23 mouse cellular contexts compared by ENCODE assay signal in the genomic region with DNA sequence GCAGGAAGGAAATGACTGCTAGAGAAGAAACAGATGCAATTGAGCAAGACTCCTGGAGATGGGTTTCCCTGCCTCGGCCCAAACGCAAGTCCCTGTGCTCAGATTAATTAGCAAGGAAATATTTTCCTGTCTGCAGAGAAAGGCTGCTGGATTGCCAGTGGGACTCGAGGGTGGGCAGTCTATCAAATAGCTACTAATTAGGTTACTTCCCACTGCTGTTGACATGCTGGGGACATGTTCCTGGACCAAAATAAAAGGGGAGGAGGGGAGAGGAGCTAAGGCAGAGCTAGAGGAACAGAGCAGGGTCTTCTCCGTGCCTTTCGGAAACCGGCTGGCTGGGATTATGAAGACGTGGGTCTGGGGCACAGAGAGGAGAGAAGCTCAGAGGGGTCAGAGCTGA. TPM values are rescaled to one million over a fixed set of nuclear protein-coding genes. Genes with fewer than 3 reads are reported as not detected.
DNase-seq lines count a peak whose midpoint lies in the region; ATAC-seq and TF ChIP-seq lines count a peak whose summit lies in the region.
"Had no signal": no experiment of that assay in that cellular context is flagged by ENCODE, and none has a peak within 500 bp of the region (broad histone marks: within the 10 kb centered on the region; RNA-seq: fewer than 3 reads in every experiment).

No protein-coding gene starts in this region.

- ATAC-seq in forebrain, embryonic 13.5 days = peak; percentile 38; the same call in 1 of the 2 replicates
- no peak; the same call in 1 of the 2 replicates for ATAC-seq in forebrain, embryonic 15.5 days (replicated peaks)
- ATAC-seq in heart, embryonic 12.5 days (ENCODE audit: insufficient number of reproducible peaks, low FRiP score) = no peak
- no peak for ATAC-seq in lung, embryonic 14.5 days (ENCODE audit: insufficient read depth)

- no peak for DNase-seq in heart, postnatal 36 days
- peak; percentile 7 for DNase-seq in lung, embryonic 14.5 days
- no peak for DNase-seq in lung, adult 18-20 months
- peak; percentile 85 for DNase-seq in brain, embryonic 14.5 days (ENCODE audit: low read depth)
- no peak for DNase-seq in neural tube, embryonic 10.5 days (ENCODE audit: extremely low spot score, low spot score)
- DNase-seq: adrenal gland, adult 2 months; adrenal gland, postnatal 25 days; cerebellum, adult 2 months; cerebellum, postnatal 10 days; gastrocnemius, adult 2 months; gastrocnemius, postnatal 25 days; heart, adult 11 months; kidney, adult 11 months; kidney, adult 9 months had no signal

- no peaks in the 10 kb centered on the region for H3K36me3 ChIP-seq in forebrain, embryonic 13.5 days (ENCODE audit: poor library complexity, severe bottlenecking)
- no peaks in the 10 kb centered on the region for H3K36me3 ChIP-seq in forebrain, embryonic 15.5 days
- no peaks in the 10 kb centered on the region for H3K36me3 ChIP-seq in heart, embryonic 12.5 days
- H3K36me3 ChIP-seq in lung, embryonic 14.5 days (ENCODE audit: insufficient read depth) = no peaks in the 10 kb centered on the region
- H3K36me3 ChIP-seq: embryonic facial prominence, embryonic 15.5 days had no signal

- intact Hi-C loops in heart, postnatal 36 days (cut with DNase I) = loop anchor here (5.0 kb wide), 1 partner anchor 205 kb away; no protein-coding TSS in a partner anchor

- WGBS in forebrain, embryonic 13.5 days = 24% methylated on average over 7 of the region's 7 CpGs
- 22% methylated on average over 7 of the region's 7 CpGs for WGBS in forebrain, embryonic 15.5 days
- WGBS in heart, embryonic 12.5 days = 42% methylated on average over 7 of the region's 7 CpGs
- 44% methylated on average over 7 of the region's 7 CpGs for WGBS in lung, embryonic 14.5 days

- no peak overlapping the region for H3K4me2 ChIP-seq in forebrain, embryonic 13.5 days
- H3K4me2 ChIP-seq in forebrain, embryonic 15.5 days (replicated peaks) = no peak overlapping the region
- H3K4me2 ChIP-seq in heart, embryonic 12.5 days = no peak overlapping the region
- H3K4me2 ChIP-seq in lung, embryonic 14.5 days = no peak overlapping the region
- H3K4me2 ChIP-seq: embryonic facial prominence, embryonic 15.5 days; heart, embryonic 11.5 days; hindbrain, embryonic 14.5 days had no signal

- H3K4me3 ChIP-seq in forebrain, embryonic 13.5 days = no peak overlapping the region
- H3K4me3 ChIP-seq in forebrain, embryonic 15.5 days = no peak overlapping the region
- no peak overlapping the region for H3K4me3 ChIP-seq in heart, embryonic 12.5 days
- no peak overlapping the region for H3K4me3 ChIP-seq in lung, embryonic 14.5 days (ENCODE audit: low read depth, low read length)
- H3K4me3 ChIP-seq: embryonic facial prominence, embryonic 15.5 days; erythroblast, embryonic 14.5 days; gastrocnemius, adult 2 months had no signal

- H3K27ac ChIP-seq in forebrain, embryonic 13.5 days = no peak overlapping the region; the same call in 1 of the 2 replicates
- H3K27ac ChIP-seq in forebrain, embryonic 15.5 days (replicated peaks) = no peak overlapping the region
- 0 out of 2 replicates have a peak overlapping the region, but pooled peaks have one; percentile 55 for H3K27ac ChIP-seq in heart, embryonic 12.5 days (ENCODE audit: poor library complexity, severe bottlenecking)
- H3K27ac ChIP-seq in lung, embryonic 14.5 days (ENCODE audit: low read depth) = no peak overlapping the region
- H3K27ac ChIP-seq: embryonic facial prominence, embryonic 15.5 days; gastrocnemius, adult 2 months; hindbrain, embryonic 14.5 days had no signal

- TF ChIP-seq POLR2A in brain, embryonic 14.5 days (IDR thresholded peaks at IDR 0.05; ENCODE audit: borderline replicate concordance, extremely low read depth, insufficient read depth, insufficient read length, poor library complexity, severe bottlenecking) = no peak

- H3K9me3 ChIP-seq in forebrain, embryonic 13.5 days (replicated peaks) = no peaks in the 10 kb centered on the region; the same call in 1 of the 2 replicates
- H3K9me3 ChIP-seq in forebrain, embryonic 15.5 days = no peaks in the 10 kb centered on the region
- peaks cover 4% of the 10 kb centered on the region; the same call in 1 of the 2 replicates for H3K9me3 ChIP-seq in heart, embryonic 12.5 days (replicated peaks)
- no peaks in the 10 kb centered on the region for H3K9me3 ChIP-seq in lung, embryonic 14.5 days (ENCODE audit: low read depth, low read length)
- H3K9me3 ChIP-seq: embryonic facial prominence, embryonic 15.5 days had no signal

- peaks cover 4% of the 10 kb centered on the region; the same call in 1 of the 2 replicates for H3K27me3 ChIP-seq in forebrain, embryonic 13.5 days
- no peaks in the 10 kb centered on the region for H3K27me3 ChIP-seq in forebrain, embryonic 15.5 days
- no peaks in the 10 kb centered on the region for H3K27me3 ChIP-seq in heart, embryonic 12.5 days (replicated peaks)
- no peaks in the 10 kb centered on the region for H3K27me3 ChIP-seq in lung, embryonic 14.5 days (ENCODE audit: insufficient read depth, low read length)
- H3K27me3 ChIP-seq: embryonic facial prominence, embryonic 15.5 days had no signal

- H3K4me1 ChIP-seq in forebrain, embryonic 13.5 days = peaks cover 19% of the 10 kb centered on the region
- H3K4me1 ChIP-seq in forebrain, embryonic 15.5 days = peaks cover 10% of the 10 kb centered on the region
- H3K4me1 ChIP-seq in heart, embryonic 12.5 days (replicated peaks) = peaks cover 27% of the 10 kb centered on the region
- no peaks in the 10 kb centered on the region for H3K4me1 ChIP-seq in lung, embryonic 14.5 days (ENCODE audit: insufficient read depth)
- H3K4me1 ChIP-seq: embryonic facial prominence, embryonic 15.5 days had no signal

- no peak overlapping the region for H3K9ac ChIP-seq in forebrain, embryonic 13.5 days
- H3K9ac ChIP-seq in forebrain, embryonic 15.5 days (replicated peaks) = no peak overlapping the region
- no peak overlapping the region for H3K9ac ChIP-seq in heart, embryonic 12.5 days
- no peak overlapping the region for H3K9ac ChIP-seq in lung, embryonic 14.5 days
- H3K9ac ChIP-seq: embryonic facial prominence, embryonic 15.5 days; hindbrain, embryonic 14.5 days had no signal

- no peak for TF ChIP-seq CTCF in lung, embryonic 14.5 days (IDR thresholded peaks at IDR 0.05; ENCODE audit: low read depth)
- no peak for TF ChIP-seq CTCF in brain, embryonic 14.5 days (IDR thresholded peaks at IDR 0.05; ENCODE audit: borderline replicate concordance, extremely low read depth, insufficient read depth, insufficient read length)

RNA-seq across cellular contexts. Expression of a gene that starts 24.0 kb away (rescaled TPM):
- 0.05 and 0.13 TPM in 2 replicates for polyA plus RNA-seq in forebrain, embryonic 13.5 days (2015; fragmentation: Nextera tagmentation; extraction: Ambion mirVana)
- 0.13 and 0.46 TPM in 2 replicates for polyA plus RNA-seq in forebrain, embryonic 15.5 days (2015; fragmentation: Nextera tagmentation; extraction: Ambion mirVana)
- 2.8 and 3.5 TPM in 2 replicates for polyA plus RNA-seq in heart, embryonic 12.5 days (2016; fragmentation: Nextera tagmentation; extraction: Ambion mirVana)
- 10 to 100 TPM; 16.4 to 30.0 TPM for total RNA-seq in heart, postnatal 36 days (2021)
- polyA plus RNA-seq in lung, embryonic 14.5 days (2014; fragmentation: Nextera tagmentation; extraction: Ambion mirVana) = 0.17 and 0.35 TPM in 2 replicates
- polyA plus RNA-seq in brain, embryonic 14.5 days (2012; rRNA removed) = 5.7 and 12.3 TPM in 2 replicates
- total RNA-seq: CH12.LX; hematopoietic stem cell, adult 5-6 weeks had no signal
- polyA plus RNA-seq: erythroblast, embryonic 14.5 days had no signal

Comparison
In these comparisons a context has a peak if more than half of its experiments do, and no peak if none do; other contexts are left out.
1. DNase-seq: peak in lung, embryonic 14.5 days (single experiment) and brain, embryonic 14.5 days (single experiment); none in heart, postnatal 36 days (0 of 2), lung, adult 18-20 months (0 of 2) and neural tube, embryonic 10.5 days (single experiment).